Mouse (Mus musculus) liver, adult 2 months (tissue): ENCODE results near the gene Gm26620. TPM values are rescaled to one million over a fixed set of nuclear protein-coding genes. Genes with fewer than 3 reads are reported as not detected.
A peak's percentile ranks its signal among the peaks of the same experiment; 100 is the strongest.

Experiments used
- DNase-seq: peaks from one replicate; pipeline ENCODE4 v3.0.0-alpha.2; 2011; ENCODE audit warnings: low read depth, low spot score; ENCODE audit errors: extremely low read depth
- H3K27ac ChIP-seq: fragments of 200-500 bp; replicated peaks from 2 replicates; pipeline ENCODE4 v1.5.1; 2012; ENCODE audit warnings: low read depth, mild to moderate bottlenecking, control low read depth, inconsistent platforms, low read length; ENCODE audit not compliant: insufficient read depth
- H3K27me3 ChIP-seq: fragments of 200-500 bp; 2 replicates; pipeline ENCODE4 v1.6.1; 2012; ENCODE audit warnings: mild to moderate bottlenecking, moderate library complexity, low read length, inconsistent platforms; ENCODE audit not compliant: control insufficient read depth, insufficient read depth
- H3K36me3 ChIP-seq: fragments of 200-500 bp; 2 replicates; pipeline ENCODE4 v1.6.1; 2012; ENCODE audit warnings: low read length, inconsistent platforms; ENCODE audit not compliant: control insufficient read depth, insufficient read depth
- H3K4me1 ChIP-seq: fragments of 200-500 bp; 2 replicates; pipeline ENCODE4 v1.6.1; 2011; ENCODE audit warnings: low read length; ENCODE audit not compliant: control insufficient read depth, insufficient read depth
- H3K4me3 ChIP-seq: fragments of 200-500 bp; 2 replicates; pipeline ENCODE4 v1.5.1; 2011; ENCODE audit warnings: low read depth, mild to moderate bottlenecking, control low read depth, low read length, moderate library complexity; ENCODE audit not compliant: insufficient read depth
- H3K79me2 ChIP-seq: fragments of 200-500 bp; 2 replicates; pipeline ENCODE4 v1.6.1; 2012; ENCODE audit warnings: inconsistent platforms, mild to moderate bottlenecking, low read length, moderate library complexity; ENCODE audit not compliant: control insufficient read depth, insufficient read depth
- H3K9ac ChIP-seq: fragments of 200-500 bp; 2 replicates; pipeline ENCODE4 v1.6.1; 2012; ENCODE audit warnings: low read depth, mild to moderate bottlenecking, control low read depth, inconsistent platforms, low read length
- CTCF ChIP-seq: fragments of 200-500 bp; IDR thresholded peaks from 2 replicates; pipeline ENCODE4 v1.5.1; 2011; ENCODE audit warnings: low read depth, low read length, control low read depth
- POLR2A ChIP-seq: fragments of 200-500 bp; IDR thresholded peaks from 2 replicates; pipeline ENCODE4 v1.6.1; 2011; ENCODE audit warnings: low read length, control low read depth; ENCODE audit not compliant: insufficient read depth; ENCODE audit errors: extremely low read depth
- WGBS: fragments of 180-500 bp; shearing (Covaris S2); methylation state at CpG from one replicate; pipeline ENCODE4 v1.1.7; 2018; 5-methylcytosine and 5-hydroxymethylcytosine counted together
- polyA plus RNA-seq: library from polyadenylated mRNA; depleted of rRNA; stranded (reverse); fragments of >200 nt; gene quantifications from 2 replicates; pipeline ENCODE4 v1.2.3, GENCODE M21; 2012; rRNA removed
- total RNA-seq: library from RNA; depleted of rRNA; stranded (reverse); fragments of >200 nt; gene quantifications from 2 replicates; pipeline ENCODE4 v1.2.3, GENCODE M21; 2014; rRNA removed

Gene Gm26620
- total RNA-seq (0.67 and 0.74 TPM in 2 replicates), polyA plus RNA-seq (0.59 and 1.1 TPM in 2 replicates)

- H3K9ac ChIP-seq, result peak within 1 kb of the TSS; percentile 89
- H3K79me2 ChIP-seq, result no peaks in the 10 kb centered on the region; the same call in 1 of the 2 replicates
- peak; percentile 91 for DNase-seq
- H3K36me3 ChIP-seq, result no peaks in the 10 kb centered on the region
- H3K4me3 ChIP-seq, result peak within 1 kb of the TSS; percentile 80
- WGBS, result 1% methylated on average over 46 of the region's 46 CpGs
- peak within 1 kb of the TSS; percentile 77 for H3K27ac ChIP-seq
- H3K27me3 ChIP-seq, result no peaks in the 10 kb centered on the region
- TF ChIP-seq CTCF (peak; percentile 81), POLR2A (peak; percentile 51)
- H3K4me1 ChIP-seq, result peaks cover 8% of the 10 kb centered on the region
Measured at GRCm38 (mm10) chr1:170884978-170885561, at the start of gene Gm26620, which contains the start of gene Dusp12. Gene Gm26620 (plus strand): TSS chr1:170885065. Gene Dusp12 (minus strand): TSS chr1:170885540.

GRCm38 (mm10) chr1:170839685-170840084, 45.2 kb upstream of the Gm26620 start:
- DNase-seq, result peak; percentile 88
- Histone ChIP-seq H3K4me1 (0 out of 2 replicates have a peak, but pooled peaks cover 2% of the 10 kb centered on the region), H3K4me3 (no peak overlapping the region), H3K36me3 (peaks cover 37% of the 10 kb centered on the region), H3K27me3 (no peaks in the 10 kb centered on the region), H3K79me2 (peaks cover 14% of the 10 kb centered on the region; the same call in 1 of the 2 replicates), H3K27ac (no peak overlapping the region), H3K9ac (no peak overlapping the region)
- peak; percentile 32; the same call in 1 of the 2 replicates for TF ChIP-seq CTCF
- TF ChIP-seq POLR2A, result no peak

GRCm38 (mm10) chr1:170844380-170844779, 40.5 kb upstream of the Gm26620 start:
- Histone ChIP-seq H3K36me3 (peaks cover 38% of the 10 kb centered on the region), H3K27me3 (no peaks in the 10 kb centered on the region), H3K4me1 (0 out of 2 replicates have a peak, but pooled peaks cover 2% of the 10 kb centered on the region), H3K79me2 (peaks cover 2% of the 10 kb centered on the region; the same call in 1 of the 2 replicates), H3K4me3 (no peak overlapping the region), H3K9ac (no peak overlapping the region), H3K27ac (no peak overlapping the region)
- 84% methylated on average over 8 of the region's 8 CpGs for WGBS
- TF ChIP-seq POLR2A (no peak), CTCF (peak; percentile 11; the same call in 1 of the 2 replicates)
- no peak for DNase-seq

GRCm38 (mm10) chr1:170845448-170846307, 39.2 kb upstream of the Gm26620 start:
- WGBS, result 60% methylated on average over 10 of the region's 10 CpGs
- peaks cover 40% of the 10 kb centered on the region for H3K36me3 ChIP-seq
- DNase-seq, result no peak
- no peaks in the 10 kb centered on the region for H3K4me1 ChIP-seq
- H3K27me3 ChIP-seq, result no peaks in the 10 kb centered on the region
- 0 out of 2 replicates have a peak overlapping the region, but pooled peaks have one; percentile 30 for H3K9ac ChIP-seq
- H3K27ac ChIP-seq, result peak overlapping the region; percentile 88
- no peak for TF ChIP-seq POLR2A
- TF ChIP-seq CTCF, result no peak
- H3K79me2 ChIP-seq, result peaks cover 2% of the 10 kb centered on the region; the same call in 1 of the 2 replicates
- no peak overlapping the region; the same call in 1 of the 2 replicates for H3K4me3 ChIP-seq

GRCm38 (mm10) chr1:170850007-170850406, 34.9 kb upstream of the Gm26620 start:
- H3K27me3 ChIP-seq, result no peaks in the 10 kb centered on the region
- no peak for TF ChIP-seq POLR2A
- peaks cover 47% of the 10 kb centered on the region for H3K36me3 ChIP-seq
- peaks cover 2% of the 10 kb centered on the region; the same call in 1 of the 2 replicates for H3K79me2 ChIP-seq
- H3K4me1 ChIP-seq, result no peaks in the 10 kb centered on the region
- no peak overlapping the region for H3K9ac ChIP-seq
- H3K4me3 ChIP-seq, result no peak overlapping the region
- 98% methylated on average over 2 of the region's 2 CpGs for WGBS
- DNase-seq, result no peak
- H3K27ac ChIP-seq, result no peak overlapping the region
